Mouse (Mus musculus) liver, adult 2 months (tissue): Measurements from ENCODE around the gene Megf11. TPM values are rescaled to one million over a fixed set of nuclear protein-coding genes. Genes with fewer than 3 reads are reported as not detected.
A peak's percentile ranks its signal among the peaks of the same experiment; 100 is the strongest.

Experiments used
- DNase-seq: peaks from one replicate; pipeline ENCODE4 v3.0.0-alpha.2; 2011; ENCODE audit warnings: low read depth, low spot score; ENCODE audit errors: extremely low read depth
- H3K27ac ChIP-seq: fragments of 200-500 bp; replicated peaks from 2 replicates; pipeline ENCODE4 v1.5.1; 2012; ENCODE audit warnings: low read depth, mild to moderate bottlenecking, control low read depth, inconsistent platforms, low read length; ENCODE audit not compliant: insufficient read depth
- H3K27me3 ChIP-seq: fragments of 200-500 bp; 2 replicates; pipeline ENCODE4 v1.6.1; 2012; ENCODE audit warnings: mild to moderate bottlenecking, moderate library complexity, low read length, inconsistent platforms; ENCODE audit not compliant: control insufficient read depth, insufficient read depth
- H3K36me3 ChIP-seq: fragments of 200-500 bp; 2 replicates; pipeline ENCODE4 v1.6.1; 2012; ENCODE audit warnings: low read length, inconsistent platforms; ENCODE audit not compliant: control insufficient read depth, insufficient read depth
- H3K4me1 ChIP-seq: fragments of 200-500 bp; 2 replicates; pipeline ENCODE4 v1.6.1; 2011; ENCODE audit warnings: low read length; ENCODE audit not compliant: control insufficient read depth, insufficient read depth
- H3K4me3 ChIP-seq: fragments of 200-500 bp; 2 replicates; pipeline ENCODE4 v1.5.1; 2011; ENCODE audit warnings: low read depth, mild to moderate bottlenecking, control low read depth, low read length, moderate library complexity; ENCODE audit not compliant: insufficient read depth
- H3K79me2 ChIP-seq: fragments of 200-500 bp; 2 replicates; pipeline ENCODE4 v1.6.1; 2012; ENCODE audit warnings: inconsistent platforms, mild to moderate bottlenecking, low read length, moderate library complexity; ENCODE audit not compliant: control insufficient read depth, insufficient read depth
- H3K9ac ChIP-seq: fragments of 200-500 bp; 2 replicates; pipeline ENCODE4 v1.6.1; 2012; ENCODE audit warnings: low read depth, mild to moderate bottlenecking, control low read depth, inconsistent platforms, low read length
- CTCF ChIP-seq: fragments of 200-500 bp; IDR thresholded peaks from 2 replicates; pipeline ENCODE4 v1.5.1; 2011; ENCODE audit warnings: low read depth, low read length, control low read depth
- POLR2A ChIP-seq: fragments of 200-500 bp; IDR thresholded peaks from 2 replicates; pipeline ENCODE4 v1.6.1; 2011; ENCODE audit warnings: low read length, control low read depth; ENCODE audit not compliant: insufficient read depth; ENCODE audit errors: extremely low read depth
- WGBS: fragments of 180-500 bp; shearing (Covaris S2); methylation state at CpG from one replicate; pipeline ENCODE4 v1.1.7; 2018; 5-methylcytosine and 5-hydroxymethylcytosine counted together
- polyA plus RNA-seq: library from polyadenylated mRNA; depleted of rRNA; stranded (reverse); fragments of >200 nt; gene quantifications from 2 replicates; pipeline ENCODE4 v1.2.3, GENCODE M21; 2012
- total RNA-seq: library from RNA; depleted of rRNA; stranded (reverse); fragments of >200 nt; gene quantifications from 2 replicates; pipeline ENCODE4 v1.2.3, GENCODE M21; 2014

Megf11 gene
- total and polyA plus RNA-seq, 2 experiments = 0.09 to 0.13 TPM

- 26% methylated on average over 6 of the region's 6 CpGs for WGBS
- Histone ChIP-seq H3K27me3 (no peaks in the 10 kb centered on the region), H3K79me2 (no peaks in the 10 kb centered on the region), H3K36me3 (no peaks in the 10 kb centered on the region), H3K27ac (no peak overlapping the region), H3K9ac (no peak overlapping the region), H3K4me3 (no peak overlapping the region), H3K4me1 (no peaks in the 10 kb centered on the region)
- no peak for TF ChIP-seq CTCF
- TF ChIP-seq POLR2A = no peak
- DNase-seq = peak; percentile 17
These were observed 62.1 kb downstream of the Megf11 start for GRCm38 (mm10) chr9:64447522-64447921.

GRCm38 (mm10) chr9:64452769-64453168 lies 67.3 kb downstream of the Megf11 start:
- no peak for DNase-seq
- Histone ChIP-seq H3K4me1 (no peaks in the 10 kb centered on the region), H3K27me3 (no peaks in the 10 kb centered on the region), H3K4me3 (no peak overlapping the region), H3K79me2 (no peaks in the 10 kb centered on the region), H3K36me3 (no peaks in the 10 kb centered on the region), H3K9ac (no peak overlapping the region), H3K27ac (no peak overlapping the region)
- WGBS = 72% methylated on average over 5 of the region's 5 CpGs
- TF ChIP-seq CTCF (no peak), POLR2A (no peak)

- H3K27me3 ChIP-seq = no peaks in the 10 kb centered on the region
- TF ChIP-seq CTCF (no peak), POLR2A (no peak)
- no peaks in the 10 kb centered on the region for H3K79me2 ChIP-seq
- DNase-seq = no peak
- H3K4me1 ChIP-seq = no peaks in the 10 kb centered on the region; the same call in 1 of the 2 replicates
- 59% methylated on average over 4 of the region's 4 CpGs for WGBS
- H3K36me3 ChIP-seq = no peaks in the 10 kb centered on the region
- no peak overlapping the region for H3K9ac ChIP-seq
- H3K27ac ChIP-seq = no peak overlapping the region
- no peak overlapping the region for H3K4me3 ChIP-seq
These were observed 68.8 kb downstream of the Megf11 start for GRCm38 (mm10) chr9:64454196-64454595.

- H3K9ac ChIP-seq = peak overlapping the region; percentile 12; the same call in 1 of the 2 replicates
- DNase-seq = no peak
- no peak overlapping the region for H3K27ac ChIP-seq
- no peak for TF ChIP-seq POLR2A
- TF ChIP-seq CTCF = no peak
- WGBS = 33% methylated on average over 9 of the region's 9 CpGs
- H3K4me3 ChIP-seq = no peak overlapping the region
- no peaks in the 10 kb centered on the region; the same call in 1 of the 2 replicates for H3K4me1 ChIP-seq
- H3K27me3 ChIP-seq = no peaks in the 10 kb centered on the region
- H3K79me2 ChIP-seq = no peaks in the 10 kb centered on the region
- H3K36me3 ChIP-seq = no peaks in the 10 kb centered on the region
These were observed 70.5 kb downstream of the Megf11 start for GRCm38 (mm10) chr9:64455910-64456309.

- H3K27ac ChIP-seq = peak overlapping the region; percentile 32; the same call in 1 of the 2 replicates
- H3K36me3 ChIP-seq = no peaks in the 10 kb centered on the region
- no peaks in the 10 kb centered on the region for H3K27me3 ChIP-seq
- DNase-seq = peak; percentile 28
- no peak for TF ChIP-seq POLR2A
- TF ChIP-seq CTCF = no peak
- H3K9ac ChIP-seq = no peak overlapping the region
- WGBS = 76% methylated on average over 7 of the region's 7 CpGs
- no peak overlapping the region for H3K4me3 ChIP-seq
- H3K79me2 ChIP-seq = no peaks in the 10 kb centered on the region
- H3K4me1 ChIP-seq = no peaks in the 10 kb centered on the region; the same call in 1 of the 2 replicates
These were observed 72.2 kb downstream of the Megf11 start for GRCm38 (mm10) chr9:64457596-64457995.

- TF ChIP-seq POLR2A (no peak), CTCF (no peak)
- DNase-seq = no peak
- no peak overlapping the region for H3K9ac ChIP-seq
- H3K27ac ChIP-seq = no peak overlapping the region
- H3K79me2 ChIP-seq = no peaks in the 10 kb centered on the region
- 94% methylated on average over 16 of the region's 16 CpGs for WGBS
- no peak overlapping the region for H3K4me3 ChIP-seq
- no peaks in the 10 kb centered on the region for H3K36me3 ChIP-seq
- H3K27me3 ChIP-seq = no peaks in the 10 kb centered on the region
- no peaks in the 10 kb centered on the region; the same call in 1 of the 2 replicates for H3K4me1 ChIP-seq
These were observed 76.3 kb downstream of the Megf11 start for GRCm38 (mm10) chr9:64461568-64462308.
